Mouse (Mus musculus) heart, postnatal 14 days (tissue): ENCODE measurements around the gene Lmbr1l. TPM values are rescaled to one million over a fixed set of nuclear protein-coding genes. Genes with fewer than 3 reads are reported as not detected.
"Not testable (repeated sequence)": the region's sequence is repeated elsewhere in the genome, so short reads cannot be mapped to it uniquely, and the experiment has no call there.

Experiments
- DNase-seq, 2 experiments: peaks; one replicate each; pipeline ENCODE4 v3.0.0; 2021 to 2022
- intact Hi-C: fragments of 180-260 bp; cut with DNase I; formaldehyde crosslinking; loops from one replicate; pipeline ENCODE4 v1.15.1; 2025
- long read RNA-seq, 2 experiments: library from polyadenylated mRNA; stranded (forward); transcript quantifications; one replicate each; pipeline ENCODE4 v2.0.0; 2021
- total RNA-seq, 2 experiments: library from RNA; stranded (reverse); gene quantifications; 2 replicates each; pipeline ENCODE4 v1.2.3; 2021

Lmbr1l gene
- 10 to 100 TPM; 13.6 to 13.7 TPM for total RNA-seq
- long read RNA-seq, experiment 1, partial matches to known transcripts = 0 of 2 reads
- long read RNA-seq, experiment 1, other reads (novel, unspliced or antisense) = 1 of 2 reads
- long read RNA-seq, experiment 2, partial matches to known transcripts = 0 of 3 reads
- long read RNA-seq, experiment 2, other reads (novel, unspliced or antisense) = 2 of 3 reads

- peak; percentile 98 to 99 for DNase-seq
- intact Hi-C loops = no loop called here
These were observed at the start of gene Lmbr1l for GRCm38 (mm10) chr15:98917538-98918498. Gene Lmbr1l (minus strand): TSS chr15:98918231.

DNA sequence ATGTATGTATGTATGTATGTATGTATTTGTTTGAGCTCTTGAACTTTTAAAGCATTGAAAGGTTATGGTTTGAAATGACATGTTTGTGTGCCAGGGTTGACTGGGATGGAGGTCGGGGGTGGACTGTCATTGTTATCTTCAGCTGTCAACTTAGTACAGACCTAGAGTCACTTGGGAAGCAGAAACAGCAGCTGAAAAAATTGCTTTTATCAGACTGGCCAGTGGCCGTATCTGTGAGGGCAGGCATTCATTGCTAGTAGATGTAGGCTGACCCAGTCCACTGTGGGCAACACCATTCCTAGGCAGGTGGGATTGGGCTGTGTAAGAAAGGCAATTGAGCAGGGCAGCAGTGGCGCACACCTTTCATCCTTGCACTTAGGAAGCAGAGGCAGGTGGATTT, 41.5 kb upstream of the Lmbr1l start:
- intact Hi-C loops = no loop called here
- no peak for DNase-seq

DNA sequence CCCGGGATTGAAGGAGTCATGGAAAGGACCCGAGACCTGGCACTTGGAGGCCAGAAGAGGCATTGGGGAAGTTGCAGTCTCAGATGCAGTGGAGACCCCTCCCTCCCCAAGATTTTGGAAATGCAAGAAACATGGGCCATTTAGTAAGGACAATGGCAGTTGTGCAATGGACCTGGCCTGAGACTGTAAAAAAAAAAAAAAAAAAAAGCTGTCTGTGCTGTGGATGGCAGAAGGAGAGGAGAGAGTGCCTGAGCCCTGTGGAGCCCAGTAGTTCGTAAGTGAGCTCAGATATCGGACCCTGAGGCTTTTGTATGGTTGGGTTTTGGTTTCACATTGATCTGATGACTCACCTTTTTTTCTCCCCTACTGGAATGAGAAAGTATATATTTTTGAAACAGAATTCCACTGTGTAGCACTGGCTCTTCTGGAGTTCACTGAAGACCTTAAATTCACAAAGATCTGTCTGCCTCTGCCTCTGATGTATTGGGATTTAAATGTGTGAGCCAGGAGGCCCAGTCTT, 40.9 kb upstream of the Lmbr1l start:
- intact Hi-C loops = no loop called here

DNA sequence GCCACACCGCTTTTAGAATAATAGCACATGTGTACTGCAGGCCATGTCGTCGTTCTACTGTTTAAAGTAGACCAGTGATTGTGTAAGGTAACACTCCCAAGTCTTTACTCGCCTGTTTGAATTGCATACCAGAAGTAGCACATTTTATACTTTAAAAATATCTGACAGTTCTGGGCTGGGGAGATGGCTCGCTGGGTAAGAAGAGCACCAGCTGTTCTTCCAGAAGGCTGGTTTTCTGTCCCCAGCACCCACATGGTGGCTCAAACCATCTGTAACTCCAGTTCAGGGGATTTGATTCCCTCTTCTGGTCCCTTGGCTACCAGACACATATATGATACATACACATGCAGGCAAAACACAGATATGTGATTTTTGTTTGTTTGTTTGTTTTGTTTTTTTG, 39.4 kb upstream of the Lmbr1l start:
- DNase-seq = no peak
- intact Hi-C loops = no loop called here

More for the DNA sequence above, 40.9 kb upstream of the Lmbr1l start:
- DNase-seq = no peak

DNA sequence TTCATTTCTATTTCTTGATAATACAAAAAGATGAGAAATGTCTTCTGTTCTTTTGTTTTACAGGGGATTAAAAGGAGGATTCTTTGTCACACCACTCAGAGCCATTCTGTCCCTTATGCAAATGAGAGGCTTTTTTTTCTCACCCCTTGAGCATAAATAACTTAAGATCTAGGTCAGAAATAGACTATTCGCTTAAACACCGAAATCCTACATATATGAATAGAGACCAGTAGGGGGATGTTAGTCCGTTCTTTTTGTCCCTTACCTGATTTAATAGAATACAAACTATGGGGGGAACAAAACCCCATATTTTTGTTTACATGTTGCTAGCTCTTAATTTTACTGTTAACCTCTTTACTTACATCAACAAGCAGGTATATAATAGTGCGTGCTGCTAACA, 38.0 kb upstream of the Lmbr1l start:
- intact Hi-C loops = loop anchor here (2.0 kb wide), 1 partner anchor 29 kb away; no protein-coding TSS in a partner anchor
- no peak for DNase-seq

- intact Hi-C loops = loop anchor here (2.0 kb wide), 1 partner anchor 29 kb away; no protein-coding TSS in a partner anchor
- no peak for DNase-seq
These were observed 37.3 kb upstream of the Lmbr1l start for GRCm38 (mm10) chr15:98955324-98955723.

DNA sequence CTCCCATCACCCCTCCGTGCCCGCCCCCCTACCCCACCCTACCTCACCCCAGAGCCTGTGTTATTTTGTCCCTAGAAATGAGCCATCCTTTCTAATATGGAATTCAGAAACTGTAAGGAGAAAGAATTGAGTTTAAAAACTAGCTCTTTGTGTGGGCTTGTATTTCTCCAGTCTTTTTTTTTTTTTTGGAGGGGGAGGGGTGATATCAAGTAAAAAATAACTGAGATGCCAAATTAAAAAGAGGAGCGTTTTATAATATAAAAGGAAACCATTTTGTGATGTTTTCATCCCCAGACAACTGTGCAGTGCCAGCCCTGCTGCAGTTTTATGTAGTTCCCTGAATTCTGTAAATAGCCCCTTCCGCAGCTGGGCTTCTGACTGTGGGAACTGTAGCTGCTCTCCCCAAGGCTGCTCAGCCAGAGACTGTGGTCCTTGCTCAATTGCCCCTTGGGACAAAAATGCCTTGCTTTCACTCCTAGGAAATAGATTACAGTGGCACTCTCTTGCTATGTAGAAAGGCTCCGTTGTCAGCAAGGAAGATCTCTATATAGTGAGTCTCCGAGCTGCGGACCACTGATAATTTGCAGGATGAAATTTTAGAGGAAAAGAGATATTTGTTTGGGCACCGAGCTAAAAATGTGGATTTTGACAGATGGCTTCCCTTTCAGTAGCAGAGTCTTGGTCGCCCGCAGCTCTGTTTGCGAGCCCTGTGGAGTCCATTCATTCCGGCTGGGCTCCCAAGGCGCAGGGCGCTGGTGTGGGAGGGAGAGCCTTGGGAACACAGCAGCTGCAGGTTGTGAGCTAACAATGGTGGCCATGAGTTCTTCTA, 36.6 kb upstream of the Lmbr1l start:
- peak in 1 of 2 experiments; percentile 10 for DNase-seq
- intact Hi-C loops = loop anchor here (2.0 kb wide), 1 partner anchor 30 kb away; no protein-coding TSS in a partner anchor

DNA sequence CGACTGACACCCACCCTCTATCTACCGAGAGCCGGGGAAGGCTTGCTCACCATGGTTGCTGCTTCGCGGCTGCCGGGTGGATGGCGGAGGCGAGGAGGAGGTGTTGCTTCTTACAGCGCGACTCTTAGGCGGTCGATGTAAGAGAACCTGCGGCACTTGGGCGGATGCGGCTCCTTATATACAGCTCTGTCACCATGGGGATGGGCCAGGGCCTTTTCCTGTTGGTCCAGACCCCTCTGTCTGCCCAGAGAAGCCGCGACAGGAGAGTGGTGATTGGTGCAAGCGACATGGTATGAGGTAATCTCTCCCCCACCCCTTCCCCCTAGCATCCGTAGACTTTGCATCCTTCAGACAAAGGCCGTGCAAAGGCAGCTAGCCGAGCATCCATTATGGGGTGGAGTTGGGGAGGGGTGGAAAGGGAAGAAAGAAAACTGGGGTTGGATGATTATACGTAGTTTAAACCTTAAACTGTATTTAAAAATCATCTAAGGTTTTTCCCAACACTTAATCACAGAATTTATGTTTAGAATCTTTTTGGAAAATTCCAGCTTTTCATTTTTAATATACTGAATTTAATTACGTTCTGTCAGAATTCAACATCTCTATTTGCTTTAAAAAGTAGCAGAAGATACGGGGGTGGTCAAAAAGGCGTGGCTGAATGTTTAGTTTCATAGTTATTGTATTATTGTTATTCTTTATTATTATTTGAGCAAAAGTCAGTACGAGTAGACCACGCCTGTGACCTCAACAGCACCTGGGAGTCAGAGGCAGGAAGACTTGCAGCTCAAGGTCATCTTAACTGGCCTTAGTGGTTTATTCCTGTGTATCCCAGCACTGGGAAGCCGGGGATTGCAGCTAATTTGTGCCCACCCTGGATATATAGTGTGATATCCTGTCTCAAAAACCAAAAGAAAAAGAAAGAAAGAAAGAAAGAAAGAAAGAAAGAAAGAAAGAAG, 35.6 kb upstream of the Lmbr1l start, which contains the start of the genes Gm49450 and Tuba1a:
Gene Gm49450, minus strand, starts transcription at position 151 of the 956 bp plus-strand sequence.
Gene Tuba1a, minus strand, starts transcription at position 303 of the 956 bp plus-strand sequence.
- intact Hi-C loops = loop anchor here (1.0 to 2.0 kb wide), 3 partner anchors 19 to 40 kb away; partner anchors contain the start of gene Tuba1b

DNA sequence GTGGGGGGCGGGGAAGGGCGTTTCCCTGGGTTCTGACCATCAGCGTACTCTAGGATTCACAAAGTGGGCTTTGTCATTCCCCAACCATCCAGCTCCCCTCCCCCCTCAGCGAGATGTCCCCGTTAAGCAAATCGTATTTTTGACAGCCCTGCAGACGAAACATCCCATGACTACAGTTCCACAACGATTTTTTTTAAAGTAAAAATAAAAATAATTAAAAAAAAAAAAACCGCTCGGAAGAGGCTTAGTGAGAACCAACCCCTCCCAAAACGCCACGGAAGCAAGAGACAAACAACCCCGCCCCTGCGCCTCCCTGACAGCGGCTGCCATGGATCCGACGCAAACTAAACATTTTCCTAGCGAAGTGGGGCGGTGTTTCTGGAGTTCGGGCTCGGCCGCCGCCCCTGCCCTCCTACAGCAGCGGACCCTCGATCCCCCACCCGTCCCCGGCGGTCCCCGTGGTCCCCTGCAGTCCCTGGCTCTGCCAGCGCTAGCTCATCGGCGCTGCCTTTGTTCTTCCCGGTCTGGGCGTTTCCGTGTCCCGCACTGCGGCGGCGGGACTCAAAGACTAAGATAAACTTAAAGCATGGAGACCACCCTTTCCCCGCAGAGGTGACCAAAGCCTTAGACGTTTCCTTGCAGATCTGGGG, 34.8 kb upstream of the Lmbr1l start:
- intact Hi-C loops = loop anchor here (1.0 kb wide), 2 partner anchors 19 to 40 kb away; partner anchors contain the start of gene Tuba1b
- peak; percentile 72 to 79 for DNase-seq

More for the DNA sequence above, 35.6 kb upstream of the Lmbr1l start, which contains the start of the genes Gm49450 and Tuba1a:
- peak; percentile 90 to 91 for DNase-seq

GRCm38 (mm10) chr15:98952063-98952455, 34.0 kb upstream of the Lmbr1l start:
- intact Hi-C loops = no loop called here
- no peak for DNase-seq

DNA sequence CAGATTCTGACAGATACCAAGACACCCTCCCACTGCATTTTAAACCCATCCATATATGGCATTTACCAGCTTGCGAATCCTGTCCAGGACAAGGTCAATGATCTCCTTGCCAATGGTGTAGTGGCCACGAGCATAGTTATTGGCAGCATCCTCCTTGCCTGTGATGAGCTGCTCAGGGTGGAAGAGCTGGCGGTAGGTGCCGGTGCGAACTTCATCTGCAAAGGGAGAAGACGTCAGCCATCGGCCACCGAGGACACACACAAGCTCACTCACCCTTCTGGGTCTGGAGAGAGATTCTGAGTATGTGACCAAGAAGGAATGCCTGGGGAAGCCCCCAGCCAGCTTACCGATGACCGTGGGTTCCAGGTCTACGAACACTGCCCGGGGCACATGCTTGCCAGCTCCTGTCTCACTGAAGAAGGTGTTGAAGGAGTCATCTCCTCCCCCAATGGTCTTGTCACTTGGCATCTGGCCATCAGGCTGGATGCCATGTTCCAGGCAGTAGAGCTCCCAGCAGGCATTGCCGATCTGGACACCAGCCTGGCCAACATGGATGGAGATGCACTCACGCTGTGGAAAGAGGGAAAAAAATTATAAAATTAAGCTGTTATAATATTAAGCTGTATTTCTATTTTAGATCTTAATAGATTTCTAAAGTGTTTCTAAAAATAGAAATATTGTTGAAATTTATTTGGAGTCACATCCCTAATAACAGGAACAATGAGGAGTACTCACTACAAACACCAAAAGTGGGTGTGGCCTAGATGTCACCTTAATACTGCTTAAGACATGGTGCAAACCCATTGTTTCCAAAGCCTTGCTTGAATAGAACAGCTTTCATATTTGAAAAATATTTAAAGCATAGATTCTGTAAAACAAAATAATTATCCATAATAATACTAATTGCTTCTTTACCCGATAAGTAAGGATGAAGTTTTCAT, 33.4 kb upstream of the Lmbr1l start:
- DNase-seq, intact Hi-C loops: not testable (repeated sequence)

DNA sequence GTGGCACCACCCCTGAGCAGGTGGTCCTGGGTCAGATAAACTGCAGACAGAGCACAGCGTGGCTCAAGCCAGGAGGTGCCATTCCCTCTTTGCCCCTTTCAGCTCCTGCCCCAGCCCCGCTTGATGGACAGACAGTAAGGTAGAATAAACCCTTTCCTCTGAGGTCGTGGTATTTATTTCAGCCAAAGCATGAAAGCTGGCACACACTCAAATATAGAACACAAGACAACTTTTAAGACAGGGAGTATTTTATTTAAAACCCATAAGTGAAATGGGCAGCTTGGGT, 31.5 kb upstream of the Lmbr1l start:
- intact Hi-C loops = no loop called here

DNA sequence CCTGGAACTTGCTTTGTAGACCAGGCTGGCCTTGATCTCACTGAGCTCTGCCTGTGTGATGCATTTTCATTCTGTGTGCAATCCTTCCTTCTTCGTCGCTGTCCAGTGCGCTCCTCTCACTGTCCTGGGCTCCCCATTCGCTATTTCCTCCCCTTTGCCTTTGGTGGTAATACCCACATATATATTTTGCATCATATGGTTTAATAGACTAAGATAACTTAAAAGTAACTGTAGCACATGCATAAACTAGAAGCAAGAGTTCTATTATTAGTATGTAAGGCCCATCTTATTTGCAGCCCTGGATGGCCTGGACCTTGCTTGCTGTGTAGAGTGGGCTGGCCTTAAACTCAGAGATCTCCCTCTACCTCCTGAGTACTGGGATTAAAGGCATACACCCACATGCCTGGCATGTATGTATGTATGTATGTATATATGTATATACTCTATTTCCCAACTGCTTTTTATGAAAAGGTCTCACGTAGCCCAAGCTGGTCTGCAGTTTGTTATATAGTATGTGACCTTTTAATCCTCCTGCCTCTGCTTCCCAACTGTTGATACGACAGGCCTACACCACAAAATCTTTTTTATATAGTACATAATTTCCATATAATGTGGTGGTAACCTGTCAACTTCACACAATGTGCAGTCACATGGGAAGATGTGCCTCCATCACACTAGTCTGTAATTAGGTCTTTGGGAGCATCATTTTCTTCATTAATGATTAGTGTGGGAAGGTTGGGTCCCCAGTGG, 31.0 kb upstream of the Lmbr1l start:
- DNase-seq = no peak
- intact Hi-C loops = no loop called here

More for the DNA sequence above, 31.5 kb upstream of the Lmbr1l start:
- no peak for DNase-seq

DNA sequence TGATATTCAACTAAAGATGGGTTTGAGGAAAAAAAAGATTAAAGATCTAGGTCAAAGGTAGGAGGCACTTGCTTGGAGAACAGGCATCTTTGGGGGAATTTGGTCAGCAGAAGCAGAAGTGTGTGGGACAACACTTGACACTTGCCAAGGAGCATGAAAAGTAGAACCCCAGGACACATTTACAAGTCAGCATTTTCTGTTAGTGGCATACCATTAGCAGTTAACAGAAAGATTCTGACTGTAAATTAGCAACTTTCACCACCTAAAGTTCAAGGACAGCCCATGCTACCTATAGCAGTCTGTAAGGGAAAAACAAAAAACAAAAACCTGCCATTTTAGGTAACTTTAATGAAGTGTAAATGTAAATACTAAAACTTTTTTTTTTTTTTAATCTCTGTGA, 30.4 kb upstream of the Lmbr1l start:
- intact Hi-C loops = no loop called here

GRCm38 (mm10) chr15:98947884-98948283, 29.9 kb upstream of the Lmbr1l start:
- intact Hi-C loops = no loop called here

More for the DNA sequence above, 30.4 kb upstream of the Lmbr1l start:
- no peak for DNase-seq

DNA sequence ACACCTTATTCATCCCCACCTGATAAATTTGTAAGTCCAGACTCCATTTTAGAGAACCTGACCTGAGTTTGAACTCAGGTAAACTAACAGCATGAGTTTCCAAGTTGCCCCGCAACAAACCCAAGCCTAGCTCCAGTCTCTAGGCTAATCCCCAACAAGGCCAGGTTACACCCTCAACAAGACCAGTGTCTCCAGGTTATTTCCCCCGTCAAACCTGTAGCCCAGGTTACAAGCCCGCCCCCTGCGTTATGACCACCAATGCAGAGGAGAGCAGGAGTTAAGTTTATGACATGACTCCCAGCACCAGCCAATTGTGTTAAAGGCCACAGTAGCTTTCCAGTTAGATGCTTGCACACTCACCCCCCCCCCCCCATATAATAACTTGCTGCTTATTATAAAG, 25.1 kb upstream of the Lmbr1l start:
- no peak for DNase-seq
- intact Hi-C loops = no loop called here

More at GRCm38 (mm10) chr15:98947884-98948283, 29.9 kb upstream of the Lmbr1l start:
- DNase-seq = no peak

- intact Hi-C loops = no loop called here
- DNase-seq = no peak
These were observed 24.1 kb upstream of the Lmbr1l start for GRCm38 (mm10) chr15:98942081-98942480.
